Mouse (Mus musculus) lung, postnatal 0 days (tissue): ENCODE results near the gene Zfhx2. TPM values are rescaled to one million over a fixed set of nuclear protein-coding genes. Genes with fewer than 3 reads are reported as not detected.
A peak's percentile ranks its signal among the peaks of the same experiment; 100 is the strongest.

Source experiments
- ATAC-seq: fragments of 200-750 bp; cut with Nextera tagmentation; 2 replicates; pipeline ENCODE4 v1.8.0; 2017; ENCODE audit warnings: moderate library complexity
- DNase-seq: peaks from one replicate; pipeline ENCODE4 v3.0.0-alpha.2; 2016; ENCODE audit warnings: low spot score
- H3K27ac ChIP-seq: fragments of 300-500 bp; sonication (generic); 2 replicates; pipeline ENCODE4 v1.5.1; 2014; ENCODE audit warnings: antibody characterized with exemption, mild to moderate bottlenecking, low read length, mixed read lengths
- H3K27me3 ChIP-seq: fragments of 300-500 bp; sonication (generic); replicated peaks from 2 replicates; pipeline ENCODE4 v1.6.1; 2014; ENCODE audit warnings: low read length, mixed read lengths; ENCODE audit not compliant: insufficient read depth
- H3K36me3 ChIP-seq: fragments of 300-500 bp; sonication (generic); 2 replicates; pipeline ENCODE4 v1.6.1; 2014; ENCODE audit warnings: low read length, mixed read lengths; ENCODE audit not compliant: insufficient read depth
- H3K4me1 ChIP-seq: fragments of 300-500 bp; sonication (generic); 2 replicates; pipeline ENCODE4 v1.6.1; 2014; ENCODE audit warnings: antibody characterized with exemption, low read depth, low read length, mixed read lengths; ENCODE audit not compliant: insufficient read depth
- H3K4me2 ChIP-seq: fragments of 300-500 bp; sonication (generic); replicated peaks from 2 replicates; pipeline ENCODE4 v1.6.1; 2014; ENCODE audit warnings: low read depth, mild to moderate bottlenecking, low read length, moderate library complexity, mixed read lengths
- H3K4me3 ChIP-seq: fragments of 300-500 bp; sonication (generic); 2 replicates; pipeline ENCODE4 v1.5.1; 2014; ENCODE audit warnings: low read depth, low read length
- H3K9ac ChIP-seq: fragments of 300-500 bp; sonication (generic); replicated peaks from 2 replicates; pipeline ENCODE4 v1.6.1; 2014; ENCODE audit warnings: low read depth, mild to moderate bottlenecking
- H3K9me3 ChIP-seq: fragments of 300-500 bp; sonication (generic); 2 replicates; pipeline ENCODE4 v1.6.1; 2016; ENCODE audit warnings: low read length, mixed read lengths
- CTCF ChIP-seq: IDR thresholded peaks from 2 replicates; pipeline ENCODE4 v1.5.1; 2016; ENCODE audit warnings: antibody characterized with exemption, mild to moderate bottlenecking
- EP300 ChIP-seq: IDR thresholded peaks from 2 replicates; pipeline ENCODE4 v1.6.1; 2016; ENCODE audit warnings: antibody characterized with exemption, mild to moderate bottlenecking, control low read depth
- WGBS: fragments of 180-500 bp; shearing (Covaris S2); extraction: QIAGEN DNeasy Blood & Tissue Kit; methylation state at CpG from one replicate; pipeline ENCODE4 v1.1.7; 2014; 5-methylcytosine and 5-hydroxymethylcytosine counted together
- polyA plus RNA-seq: library from polyadenylated mRNA; unstranded; fragments of >200 nt; fragmentation: Nextera tagmentation; extraction: Ambion mirVana; gene quantifications from 2 replicates; pipeline ENCODE4 v1.2.1, GENCODE M21; 2015

Gene Zfhx2
- polyA plus RNA-seq, 1 experiment from 2014 or later, result 1.0 TPM

DNA sequence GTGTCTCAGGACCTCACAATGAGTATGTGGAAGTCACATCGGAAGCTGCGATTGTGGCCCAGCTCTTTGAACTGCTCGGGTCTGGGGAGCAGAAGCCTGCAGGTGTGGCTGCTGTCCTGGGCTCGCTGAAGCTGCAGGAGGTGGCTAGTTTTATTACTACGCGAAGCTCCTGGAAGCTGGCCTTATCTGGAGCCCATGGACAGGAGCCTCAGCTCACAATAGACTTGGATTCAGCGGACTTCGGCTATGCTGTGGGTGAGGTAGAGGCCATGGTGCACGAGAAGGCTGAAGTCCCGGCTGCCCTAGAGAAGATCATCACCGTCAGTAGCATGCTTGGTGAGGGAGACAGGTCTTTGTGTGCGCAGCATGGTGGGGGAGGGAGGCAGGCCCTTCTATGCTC, 3.5 kb upstream of the Zfhx2 start:
- TF ChIP-seq CTCF, result no peak
- TF ChIP-seq EP300, result no peak

DNA sequence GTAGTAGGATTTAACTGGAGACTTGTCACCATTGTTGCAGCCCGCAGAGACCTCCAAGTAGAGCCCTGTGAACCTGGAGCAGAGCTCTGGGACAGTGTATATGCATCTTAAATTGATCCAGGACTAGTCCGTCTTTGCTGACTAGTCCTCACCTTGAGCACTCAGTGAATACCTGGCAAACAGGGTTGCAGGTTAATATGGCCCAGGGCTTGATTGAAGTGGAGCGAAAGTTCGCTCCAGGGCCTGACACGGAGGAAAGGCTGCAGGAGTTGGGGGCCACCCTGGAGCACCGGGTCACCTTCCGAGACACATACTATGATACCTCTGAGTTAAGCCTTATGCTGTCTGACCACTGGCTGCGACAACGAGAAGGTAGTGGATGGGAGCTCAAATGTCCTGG, 3.1 kb upstream of the Zfhx2 start:
- TF ChIP-seq CTCF (no peak), EP300 (no peak)
- H3K4me2 ChIP-seq, result peak overlapping the region; percentile 74
- H3K4me3 ChIP-seq, result peak overlapping the region; percentile 58
- 45% methylated on average over 9 of the region's 9 CpGs for WGBS
- ATAC-seq (no peak), DNase-seq (no peak)
- peaks cover 8% of the 10 kb centered on the region; the same call in 1 of the 2 replicates for H3K4me1 ChIP-seq
- H3K9ac ChIP-seq, result peak overlapping the region; percentile 68
- peaks cover 4% of the 10 kb centered on the region; the same call in 1 of the 2 replicates for H3K36me3 ChIP-seq
- no peaks in the 10 kb centered on the region for H3K27me3 ChIP-seq
- peak overlapping the region; percentile 17; the same call in 1 of the 2 replicates for H3K27ac ChIP-seq
- H3K9me3 ChIP-seq, result no peaks in the 10 kb centered on the region

More for the DNA sequence above, 3.5 kb upstream of the Zfhx2 start:
- Histone ChIP-seq H3K4me1 (peaks cover 8% of the 10 kb centered on the region; the same call in 1 of the 2 replicates), H3K4me2 (peak overlapping the region; percentile 74), H3K4me3 (no peak overlapping the region), H3K27ac (no peak overlapping the region), H3K9ac (no peak overlapping the region), H3K9me3 (no peaks in the 10 kb centered on the region), H3K27me3 (no peaks in the 10 kb centered on the region), H3K36me3 (peaks cover 4% of the 10 kb centered on the region; the same call in 1 of the 2 replicates)
- DNase-seq, result no peak
- no peak for ATAC-seq
- 58% methylated on average over 12 of the region's 12 CpGs for WGBS

DNA sequence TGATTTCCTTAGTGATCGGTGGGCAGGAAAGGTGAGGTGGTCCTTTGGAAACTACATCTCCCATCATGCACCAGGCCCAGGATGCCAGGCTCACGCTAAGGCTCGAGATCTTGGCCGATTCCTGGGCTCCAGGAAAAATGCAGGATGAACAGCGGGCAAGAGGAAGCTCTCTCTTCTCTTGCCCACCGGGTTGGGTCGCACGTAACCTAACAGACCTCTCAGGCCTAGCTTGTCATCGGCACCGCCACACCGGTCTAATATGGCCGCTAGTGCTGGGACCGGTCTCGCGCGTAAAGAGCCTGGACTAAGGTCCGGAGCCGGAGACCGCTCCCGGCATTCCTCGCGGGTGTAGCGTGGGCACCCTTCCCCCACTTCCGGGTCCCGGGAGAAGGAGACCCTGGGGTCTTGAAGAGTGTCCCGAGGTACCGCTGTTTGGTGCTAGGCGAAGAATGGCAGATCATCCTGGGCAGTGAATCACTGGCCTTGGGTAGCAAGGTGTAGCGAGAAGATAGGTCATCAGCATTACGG, 2.6 kb upstream of the Zfhx2 start, which contains the start of gene Thtpa:
TSS of gene Thtpa (plus strand) at position 81 of the 528 bp plus-strand sequence.
- DNase-seq, result peak; percentile 83
- Histone ChIP-seq H3K27ac (peak within 1 kb of the TSS; percentile 17; the same call in 1 of the 2 replicates), H3K9ac (peak within 1 kb of the TSS; percentile 68), H3K4me3 (peak within 1 kb of the TSS; percentile 58), H3K4me1 (peaks cover 8% of the 10 kb centered on the region; the same call in 1 of the 2 replicates), H3K27me3 (no peaks in the 10 kb centered on the region), H3K36me3 (peaks cover 3% of the 10 kb centered on the region; the same call in 1 of the 2 replicates), H3K9me3 (no peaks in the 10 kb centered on the region), H3K4me2 (peak within 1 kb of the TSS; percentile 74)
- ATAC-seq, result peak; percentile 76
- TF ChIP-seq EP300 (no peak), CTCF (no peak)
- WGBS, result under 1% methylated on average over 30 of the region's 30 CpGs

DNA sequence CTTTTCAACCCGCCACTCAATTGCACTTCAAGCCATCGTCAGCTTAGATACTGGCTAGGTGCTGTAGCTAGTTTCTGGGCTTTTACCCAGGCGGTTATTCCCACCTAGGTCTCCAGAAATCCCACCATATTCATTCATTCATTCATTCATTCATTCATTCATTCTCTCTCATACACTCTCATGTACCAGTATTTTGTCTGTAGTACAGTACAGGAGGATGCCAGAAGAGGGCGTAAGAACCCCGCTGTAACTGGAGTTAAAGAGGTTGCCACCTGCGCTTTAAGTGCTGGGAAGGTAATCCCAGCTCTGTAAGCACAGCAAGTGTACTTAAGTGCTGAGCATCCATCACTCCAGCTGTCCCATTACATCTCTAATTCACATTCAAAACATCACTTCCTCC, 1.8 kb upstream of the Zfhx2 start:
- ATAC-seq (no peak), DNase-seq (no peak)
- no peaks in the 10 kb centered on the region for H3K9me3 ChIP-seq
- no peak overlapping the region for H3K9ac ChIP-seq
- H3K4me1 ChIP-seq, result peaks cover 8% of the 10 kb centered on the region
- H3K27ac ChIP-seq, result no peak overlapping the region
- H3K36me3 ChIP-seq, result no peaks in the 10 kb centered on the region
- TF ChIP-seq CTCF, result peak; percentile 44
- TF ChIP-seq EP300, result no peak
- no peaks in the 10 kb centered on the region for H3K27me3 ChIP-seq
- 39% methylated on average over 6 of the region's 6 CpGs for WGBS
- H3K4me3 ChIP-seq, result no peak overlapping the region
- H3K4me2 ChIP-seq, result no peak overlapping the region

DNA sequence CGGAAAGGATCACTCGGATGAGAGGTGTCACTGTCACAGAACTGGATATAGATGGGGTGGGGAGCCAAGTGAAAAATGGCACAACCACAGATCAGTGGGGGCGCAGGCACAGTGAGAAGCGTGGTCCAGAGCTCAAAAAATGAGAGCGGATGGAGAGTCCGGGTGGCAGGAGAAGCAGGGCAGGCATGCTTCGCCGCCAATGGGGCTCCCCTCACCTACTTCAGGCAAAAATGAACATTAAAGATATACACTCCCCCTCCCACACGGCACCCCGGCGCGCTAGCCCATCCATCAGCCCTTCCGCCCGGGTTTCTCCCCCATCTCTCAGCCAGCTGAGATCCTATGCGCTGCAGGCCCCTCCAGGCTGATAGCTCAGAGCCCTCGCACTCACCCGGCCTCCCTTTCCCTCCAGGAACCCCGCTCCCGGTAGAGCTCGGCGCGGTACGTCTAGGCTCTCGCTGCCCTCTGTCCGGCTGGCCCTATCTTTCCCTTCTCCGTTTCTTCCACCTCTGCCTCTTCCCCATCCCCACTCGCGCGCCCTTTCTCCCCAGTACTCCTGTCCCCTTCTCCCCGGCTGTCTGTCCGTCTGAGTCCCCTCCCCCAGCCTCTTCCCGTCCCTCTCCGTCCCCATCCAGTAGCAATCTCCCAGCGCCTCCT, 787 bp downstream of the Zfhx2 start:
- Histone ChIP-seq H3K9ac (peak overlapping the region; percentile 32; the same call in 1 of the 2 replicates), H3K36me3 (no peaks in the 10 kb centered on the region), H3K27me3 (no peaks in the 10 kb centered on the region), H3K4me3 (peak overlapping the region; percentile 62), H3K4me2 (peak overlapping the region; percentile 72), H3K4me1 (peaks cover 5% of the 10 kb centered on the region), H3K27ac (no peak overlapping the region), H3K9me3 (no peaks in the 10 kb centered on the region)
- WGBS, result 6% methylated on average over 33 of the region's 34 CpGs
- ATAC-seq, result no peak
- TF ChIP-seq CTCF (no peak), EP300 (no peak)
- DNase-seq, result no peak

DNA sequence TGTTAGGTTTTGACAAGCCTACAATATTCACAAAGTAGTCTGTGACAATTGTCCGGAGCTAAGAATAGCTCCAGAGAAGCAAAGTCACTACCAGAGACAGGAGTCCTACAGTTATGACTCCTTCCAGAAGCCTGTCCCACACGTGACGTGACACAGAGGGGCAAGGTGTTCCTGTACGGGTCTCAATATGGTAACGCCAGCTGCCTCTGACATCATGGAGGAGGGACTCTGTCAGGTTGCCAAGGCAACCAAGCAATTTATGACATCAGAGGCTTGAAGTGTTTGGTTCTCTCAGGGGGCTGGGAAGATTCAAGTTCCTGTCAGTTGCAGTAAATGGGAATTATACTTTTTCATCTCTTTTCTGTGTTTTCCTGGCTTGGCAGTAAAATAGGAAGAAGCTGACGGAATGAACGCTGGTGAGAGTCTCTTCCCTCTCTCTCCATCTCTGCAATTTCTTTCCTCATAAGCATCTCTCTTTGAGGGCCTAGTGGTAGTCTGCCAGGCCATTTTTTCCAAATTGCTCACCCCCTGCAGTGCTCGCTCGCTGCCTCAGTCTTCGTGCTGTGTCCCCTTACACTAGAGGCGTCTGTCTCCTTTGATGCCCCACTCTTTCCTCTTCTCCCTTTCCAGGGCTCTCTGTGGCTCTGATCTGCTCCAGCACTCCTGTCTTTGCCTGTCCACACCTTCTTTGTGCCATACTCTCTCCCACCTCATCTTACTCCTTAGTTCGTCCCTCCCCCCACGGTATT, 2.8 kb downstream of the Zfhx2 start:
- 64% methylated on average over 13 of the region's 13 CpGs for WGBS
- no peak overlapping the region for H3K27ac ChIP-seq
- peak; percentile 25; the same call in 1 of the 2 replicates for ATAC-seq

More for the DNA sequence above, 2.8 kb downstream of the Zfhx2 start:
- no peak overlapping the region for H3K9ac ChIP-seq
- no peaks in the 10 kb centered on the region; the same call in 1 of the 2 replicates for H3K4me1 ChIP-seq
- no peak overlapping the region for H3K4me3 ChIP-seq
- no peaks in the 10 kb centered on the region for H3K9me3 ChIP-seq
- TF ChIP-seq EP300 (no peak), CTCF (no peak)
- H3K36me3 ChIP-seq, result no peaks in the 10 kb centered on the region
- no peak for DNase-seq
- H3K27me3 ChIP-seq, result no peaks in the 10 kb centered on the region
- H3K4me2 ChIP-seq, result no peak overlapping the region
